Mouse (Mus musculus) stomach, postnatal 0 days (tissue): ENCODE results near the gene Akap17b. TPM values are rescaled to one million over a fixed set of nuclear protein-coding genes. Genes with fewer than 3 reads are reported as not detected.

ENCODE experiments used
- ATAC-seq: fragments of 200-750 bp; cut with Nextera tagmentation; 2 replicates; pipeline ENCODE4 v1.8.0; 2017; ENCODE audit not compliant: low FRiP score, low TSS enrichment
- DNase-seq: peaks from one replicate; pipeline ENCODE4 v3.0.0-alpha.2; 2016; ENCODE audit warnings: low spot score
- H3K27ac ChIP-seq: fragments of 300-500 bp; sonication (generic); replicated peaks from 2 replicates; pipeline ENCODE4 v1.5.1; 2014; ENCODE audit warnings: mild to moderate bottlenecking, control low read depth
- H3K27me3 ChIP-seq: fragments of 300-500 bp; sonication (generic); 2 replicates; pipeline ENCODE4 v1.6.1; 2014; ENCODE audit warnings: low read length; ENCODE audit not compliant: control insufficient read depth, insufficient read depth
- H3K36me3 ChIP-seq: fragments of 300-500 bp; sonication (generic); 2 replicates; pipeline ENCODE4 v1.6.1; 2014; ENCODE audit warnings: low read length, mixed read lengths; ENCODE audit not compliant: control insufficient read depth, insufficient read depth
- H3K4me1 ChIP-seq: fragments of 300-500 bp; sonication (generic); replicated peaks from 2 replicates; pipeline ENCODE4 v1.6.1; 2014; ENCODE audit warnings: antibody characterized with exemption; ENCODE audit not compliant: control insufficient read depth, insufficient read depth
- H3K4me2 ChIP-seq: fragments of 300-500 bp; sonication (generic); replicated peaks from 2 replicates; pipeline ENCODE4 v1.6.1; 2014; ENCODE audit warnings: low read depth, mild to moderate bottlenecking, control low read depth, moderate library complexity
- H3K4me3 ChIP-seq: fragments of 300-500 bp; sonication (generic); 2 replicates; pipeline ENCODE4 v1.5.1; 2014; ENCODE audit warnings: low read depth, low read length, control low read depth
- H3K9ac ChIP-seq: fragments of 300-500 bp; sonication (generic); 2 replicates; pipeline ENCODE4 v1.6.1; 2014; ENCODE audit warnings: mild to moderate bottlenecking, low read length, control low read depth, mixed read lengths
- H3K9me3 ChIP-seq: fragments of 300-500 bp; sonication (generic); 2 replicates; pipeline ENCODE4 v1.6.1; 2016; ENCODE audit warnings: low read length; ENCODE audit not compliant: control insufficient read depth
- CTCF ChIP-seq: IDR thresholded peaks from 2 replicates; pipeline ENCODE4 v1.5.1; 2016; ENCODE audit warnings: antibody characterized with exemption, low read depth, mild to moderate bottlenecking, moderate library complexity
- EP300 ChIP-seq: optimal IDR thresholded peaks from 2 replicates; pipeline ENCODE3; 2016; ENCODE audit warnings: antibody characterized with exemption
- WGBS: fragments of 180-500 bp; shearing (Covaris S2); extraction: QIAGEN DNeasy Blood & Tissue Kit; methylation state at CpG from one replicate; pipeline ENCODE4 v1.1.7; 2014; 5-methylcytosine and 5-hydroxymethylcytosine counted together
- polyA plus RNA-seq: library from polyadenylated mRNA; unstranded; fragments of >200 nt; fragmentation: Nextera tagmentation; extraction: Ambion mirVana; gene quantifications from 2 replicates; pipeline ENCODE4 v1.2.1, GENCODE M21; 2015

The Akap17b gene
- polyA plus RNA-seq, 1 experiment from 2014 or later = 1.2 TPM

GRCm38 (mm10) chrX:36591539-36591938 lies 53.7 kb downstream of the Akap17b start:
- Histone ChIP-seq H3K9me3 (no peaks in the 10 kb centered on the region), H3K36me3 (no peaks in the 10 kb centered on the region), H3K4me3 (no peak overlapping the region), H3K4me1 (no peaks in the 10 kb centered on the region), H3K27me3 (no peaks in the 10 kb centered on the region), H3K27ac (no peak overlapping the region), H3K4me2 (no peak overlapping the region), H3K9ac (no peak overlapping the region)
- WGBS = 61% methylated on average over 4 of the region's 4 CpGs
- ATAC-seq = no peak
- TF ChIP-seq EP300 (no peak), CTCF (no peak)
- DNase-seq = no peak

- ATAC-seq = no peak
- Histone ChIP-seq H3K9me3 (no peaks in the 10 kb centered on the region), H3K4me2 (no peak overlapping the region), H3K27me3 (no peaks in the 10 kb centered on the region), H3K4me3 (no peak overlapping the region), H3K27ac (no peak overlapping the region), H3K9ac (no peak overlapping the region), H3K4me1 (no peaks in the 10 kb centered on the region), H3K36me3 (no peaks in the 10 kb centered on the region)
- TF ChIP-seq EP300 (no peak), CTCF (no peak)
- 45% methylated on average over 1 of the region's 1 CpGs for WGBS
- no peak for DNase-seq
Observed at GRCm38 (mm10) chrX:36591120-36591519, 54.1 kb downstream of the Akap17b start.

- Histone ChIP-seq H3K27ac (no peak overlapping the region), H3K9me3 (no peaks in the 10 kb centered on the region), H3K9ac (no peak overlapping the region), H3K4me3 (no peak overlapping the region), H3K27me3 (no peaks in the 10 kb centered on the region), H3K4me2 (no peak overlapping the region), H3K36me3 (no peaks in the 10 kb centered on the region), H3K4me1 (no peaks in the 10 kb centered on the region)
- 79% methylated on average over 7 of the region's 7 CpGs for WGBS
- no peak for TF ChIP-seq EP300
- no peak for TF ChIP-seq CTCF
- ATAC-seq = no peak
- no peak for DNase-seq
Observed at GRCm38 (mm10) chrX:36590266-36590665, 54.9 kb downstream of the Akap17b start.

GRCm38 (mm10) chrX:36587304-36588209 lies 57.6 kb downstream of the Akap17b start:
- Histone ChIP-seq H3K9me3 (no peaks in the 10 kb centered on the region), H3K4me1 (no peaks in the 10 kb centered on the region), H3K9ac (no peak overlapping the region), H3K4me2 (no peak overlapping the region), H3K36me3 (no peaks in the 10 kb centered on the region), H3K27me3 (no peaks in the 10 kb centered on the region), H3K27ac (no peak overlapping the region), H3K4me3 (no peak overlapping the region)
- 62% methylated on average over 8 of the region's 8 CpGs for WGBS
- DNase-seq (peak; percentile 13), ATAC-seq (no peak)
- TF ChIP-seq CTCF = no peak
- TF ChIP-seq EP300 = no peak

- Histone ChIP-seq H3K27me3 (no peaks in the 10 kb centered on the region), H3K9me3 (no peaks in the 10 kb centered on the region), H3K36me3 (no peaks in the 10 kb centered on the region), H3K4me2 (no peak overlapping the region), H3K27ac (no peak overlapping the region), H3K4me3 (no peak overlapping the region), H3K4me1 (no peaks in the 10 kb centered on the region), H3K9ac (no peak overlapping the region)
- DNase-seq = no peak
- WGBS = 40% methylated on average over 1 of the region's 1 CpGs
- no peak for TF ChIP-seq EP300
- TF ChIP-seq CTCF = no peak
- ATAC-seq = no peak
Observed at GRCm38 (mm10) chrX:36586629-36587303, 58.4 kb downstream of the Akap17b start.

- no peaks in the 10 kb centered on the region for H3K36me3 ChIP-seq
- no peak overlapping the region for H3K9ac ChIP-seq
- H3K4me1 ChIP-seq = no peaks in the 10 kb centered on the region
- H3K27ac ChIP-seq = no peak overlapping the region
- TF ChIP-seq EP300 (no peak), CTCF (no peak)
- no peaks in the 10 kb centered on the region for H3K27me3 ChIP-seq
- 27% methylated on average over 3 of the region's 3 CpGs for WGBS
- ATAC-seq (no peak), DNase-seq (no peak)
- no peaks in the 10 kb centered on the region for H3K9me3 ChIP-seq
- no peak overlapping the region for H3K4me2 ChIP-seq
- H3K4me3 ChIP-seq = no peak overlapping the region
Observed at GRCm38 (mm10) chrX:36562079-36562478, 83.1 kb downstream of the Akap17b start.
